Comparison of ENCODE assay signal across 16 mouse cellular contexts in the genomic region with DNA sequence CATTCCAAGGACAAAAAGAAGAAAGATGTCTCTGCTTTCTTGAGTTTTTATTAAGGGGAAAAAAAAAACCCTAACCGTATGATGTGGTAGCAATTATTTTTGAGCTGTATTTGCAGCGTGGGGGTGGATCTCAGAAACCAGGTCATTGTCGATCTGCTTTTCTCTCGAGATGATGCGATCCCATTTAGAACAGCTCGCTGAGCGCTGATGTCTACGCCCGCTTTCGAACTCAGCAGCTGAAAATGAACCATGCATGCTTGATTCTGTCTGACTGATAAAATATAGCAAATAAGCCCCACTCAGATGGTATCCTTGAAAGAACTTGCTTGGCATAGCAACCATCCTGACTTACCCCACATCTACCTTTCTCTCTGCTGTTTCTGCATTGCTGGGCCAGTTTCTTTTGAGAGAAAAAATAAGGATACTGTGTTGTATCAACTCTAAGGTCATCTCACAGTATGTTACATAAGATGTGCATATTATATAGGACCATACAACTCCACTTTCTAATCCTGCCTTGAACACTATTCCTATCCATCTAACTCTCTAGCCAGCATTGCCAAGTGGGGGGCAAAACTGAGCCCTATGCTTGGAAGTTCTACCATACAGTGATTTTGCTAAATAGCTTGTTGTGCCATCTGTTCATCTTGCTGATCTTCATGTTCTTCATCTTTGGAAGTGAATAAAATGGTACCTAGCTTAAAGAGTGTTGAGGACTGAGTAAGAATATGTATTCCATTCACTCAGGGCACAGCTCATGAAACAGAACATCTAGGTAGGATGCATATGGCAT.
DNase-seq lines count a peak whose midpoint lies in the region; ATAC-seq lines count a peak whose summit lies in the region.
"Had no signal": no experiment of that assay in that cellular context is flagged by ENCODE, and none has a peak within 500 bp of the region (broad histone marks: within the 10 kb centered on the region; RNA-seq: fewer than 3 reads in every experiment).

No protein-coding gene starts in this region.

- peak; percentile 38 for DNase-seq in layer of hippocampus, adult 9-11 months
- no peak for DNase-seq in layer of hippocampus, postnatal 14 days (ENCODE audit: low spot score in 2 of 2)
- peak; percentile 58 to 65 for DNase-seq in left cerebral cortex, adult 9 months (ENCODE audit: low spot score in 2 of 2)
- DNase-seq in right cerebral cortex, postnatal 10 days (ENCODE audit: low spot score in 2 of 2) = peak; percentile 63 to 77
- DNase-seq in spleen, adult 12 weeks (ENCODE audit: low spot score) = no peak
- DNase-seq in cerebellum, adult 9-11 months = no peak
- DNase-seq: adrenal gland, postnatal 10 days; cerebellum, postnatal 10 days; gastrocnemius, adult 2 months; kidney, adult 9 months; kidney, postnatal 25 days; lung, postnatal 10 days; thymus, postnatal 25 days had no signal

- ATAC-seq in frontal cortex, adult (ENCODE audit: low TSS enrichment) = peak; percentile 54
- ATAC-seq in cerebellum, adult (ENCODE audit: insufficient number of reproducible peaks, low FRiP score, low TSS enrichment) = no peak
- ATAC-seq: intestine, embryonic 15.5 days had no signal

Comparison
In these comparisons a context has a peak if more than half of its experiments do, and no peak if none do; other contexts are left out.
1. DNase-seq: peak in layer of hippocampus, adult 9-11 months (single experiment), left cerebral cortex, adult 9 months (2 of 2) and right cerebral cortex, postnatal 10 days (2 of 2); none in layer of hippocampus, postnatal 14 days (0 of 2), spleen, adult 12 weeks (single experiment) and cerebellum, adult 9-11 months (single experiment).